Mouse (Mus musculus): ENCODE data around the gene Ccdc91.

Gene Ccdc91

DNA sequence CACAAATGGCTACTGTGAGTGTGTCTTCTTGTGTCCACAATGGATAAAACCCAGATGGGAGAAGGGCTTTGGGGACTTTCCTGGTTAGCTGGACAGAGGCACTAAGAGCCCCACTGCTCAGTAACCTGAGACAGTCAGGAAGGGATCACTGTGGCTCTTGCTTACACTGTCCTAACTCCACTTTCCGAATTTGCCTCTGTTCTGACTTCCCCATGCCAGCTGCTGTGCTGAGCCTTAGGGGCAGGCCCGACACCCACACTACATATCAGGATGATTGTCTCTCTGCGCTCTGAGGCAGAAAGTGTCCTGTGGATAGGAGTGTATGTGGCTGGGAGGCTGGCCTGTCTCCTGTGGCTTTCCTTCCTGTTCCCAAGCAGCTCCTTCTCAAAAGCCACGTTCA, 97.5 kb downstream of the Ccdc91 start:
- no peak for DNase-seq

DNA sequence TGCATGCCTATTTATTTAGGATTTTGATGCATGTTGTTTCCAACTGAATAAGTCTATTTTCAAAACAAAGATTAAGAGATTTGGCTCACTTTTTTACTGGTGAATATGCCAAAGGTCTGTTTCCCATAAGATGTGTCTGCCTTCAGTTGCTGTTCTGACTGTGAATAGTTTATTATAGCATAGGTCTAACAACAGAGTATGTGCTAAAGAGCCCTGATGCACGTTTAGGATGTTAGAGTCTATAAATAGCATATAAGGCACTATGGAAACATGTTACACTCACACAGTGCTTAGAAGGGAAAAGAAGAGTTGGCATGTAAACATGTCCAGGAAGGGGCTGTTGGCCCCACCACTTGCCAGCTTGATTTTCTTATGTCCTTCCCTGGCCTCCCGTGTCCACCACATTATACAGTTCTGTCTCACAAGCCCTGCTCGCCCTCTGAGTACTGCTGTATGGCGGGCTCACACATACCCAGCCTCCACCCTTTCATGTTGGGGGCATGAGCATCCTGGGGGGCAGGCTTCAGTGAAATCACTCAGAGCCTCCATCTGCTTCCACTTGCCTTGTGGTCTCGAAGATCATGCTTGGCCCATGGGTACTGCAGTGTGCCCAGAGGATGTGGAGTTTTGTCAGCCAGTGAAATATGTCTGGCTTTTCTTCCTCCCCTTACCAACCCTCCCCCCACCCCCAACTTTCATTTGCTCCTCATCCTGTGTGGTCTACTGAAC, 99.0 kb downstream of the Ccdc91 start:
- DNase-seq, result no peak

DNA sequence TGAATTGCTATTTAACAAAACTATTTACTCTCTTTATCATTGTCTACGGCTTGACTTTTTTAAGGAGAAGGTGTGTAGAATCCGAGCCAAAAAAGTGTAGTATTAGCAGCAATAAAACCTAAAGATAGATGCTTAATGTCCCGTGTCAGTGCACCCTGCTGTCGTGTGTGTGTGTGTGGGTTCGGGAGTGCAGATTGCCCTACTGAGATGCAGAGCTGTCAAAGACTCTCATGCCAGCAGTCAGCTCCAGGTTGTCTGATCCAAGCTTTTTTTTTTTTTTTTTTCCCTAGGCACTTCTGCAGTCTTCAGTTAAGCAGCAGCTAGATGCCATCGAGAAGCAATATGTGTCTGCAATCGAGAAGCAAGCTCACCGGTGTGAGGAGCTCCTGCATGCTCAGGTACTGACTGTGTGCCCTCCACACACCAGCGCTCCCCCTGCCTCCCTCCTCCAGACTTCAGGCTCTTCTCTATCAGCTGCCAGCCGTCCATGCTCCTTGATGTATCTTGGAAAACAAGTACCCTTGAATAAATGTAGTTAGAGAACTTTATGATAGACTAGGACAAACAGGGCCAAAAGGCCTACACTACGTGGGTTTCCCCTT, 99.7 kb downstream of the Ccdc91 start:
- no peak for DNase-seq

DNA sequence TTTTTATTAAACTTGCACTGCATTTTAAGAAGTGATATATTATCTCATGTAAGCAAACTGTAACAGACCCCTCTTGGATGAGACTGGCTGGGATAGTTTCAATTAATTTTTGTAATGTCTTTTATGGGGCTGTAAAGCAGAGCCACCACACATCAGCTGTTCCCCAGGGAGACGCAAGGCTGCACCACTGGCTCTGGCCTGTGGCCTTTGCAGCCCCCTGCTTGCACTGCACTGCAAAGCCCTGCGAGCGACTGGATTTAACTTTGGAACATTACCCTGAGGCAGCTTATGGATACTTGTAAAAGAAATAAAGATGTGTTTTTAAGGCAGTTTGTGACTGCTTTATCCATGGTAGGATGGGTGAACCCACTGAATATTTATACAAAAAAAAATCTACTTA, 112.0 kb downstream of the Ccdc91 start:
- DNase-seq, result no peak

GRCm38 (mm10) chr6:147606666-147607065, 131.0 kb downstream of the Ccdc91 start:
- DNase-seq, result no peak

DNA sequence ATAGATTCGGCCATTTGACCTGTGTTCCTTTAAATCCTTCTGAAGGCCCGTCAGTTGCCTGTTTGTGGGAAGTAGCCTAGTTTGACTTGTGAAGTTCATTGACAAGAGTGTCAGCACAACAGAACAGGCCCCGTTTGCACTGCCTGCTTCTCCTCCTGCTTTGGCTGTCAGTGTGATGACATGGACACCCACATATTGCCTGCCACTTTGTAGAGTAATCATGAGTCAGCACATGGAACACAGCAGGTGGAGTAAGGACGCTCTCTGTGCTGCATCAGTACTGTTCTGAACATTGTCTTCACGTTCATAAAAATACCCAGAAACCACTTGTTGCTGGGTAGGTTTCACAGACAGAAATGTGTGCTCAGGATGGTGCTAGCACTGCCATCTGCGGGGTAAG, 132.0 kb downstream of the Ccdc91 start:
- no peak for DNase-seq

- no peak for DNase-seq
Measured at GRCm38 (mm10) chr6:147615306-147615705, 139.7 kb downstream of the Ccdc91 start.

- no peak for DNase-seq
Measured at GRCm38 (mm10) chr6:147623142-147623541, 147.5 kb downstream of the Ccdc91 start.

GRCm38 (mm10) chr6:147636464-147636863, 160.8 kb downstream of the Ccdc91 start:
- DNase-seq, result no peak

- DNase-seq, result no peak
Measured at GRCm38 (mm10) chr6:147643875-147644274, 168.2 kb downstream of the Ccdc91 start.

DNA sequence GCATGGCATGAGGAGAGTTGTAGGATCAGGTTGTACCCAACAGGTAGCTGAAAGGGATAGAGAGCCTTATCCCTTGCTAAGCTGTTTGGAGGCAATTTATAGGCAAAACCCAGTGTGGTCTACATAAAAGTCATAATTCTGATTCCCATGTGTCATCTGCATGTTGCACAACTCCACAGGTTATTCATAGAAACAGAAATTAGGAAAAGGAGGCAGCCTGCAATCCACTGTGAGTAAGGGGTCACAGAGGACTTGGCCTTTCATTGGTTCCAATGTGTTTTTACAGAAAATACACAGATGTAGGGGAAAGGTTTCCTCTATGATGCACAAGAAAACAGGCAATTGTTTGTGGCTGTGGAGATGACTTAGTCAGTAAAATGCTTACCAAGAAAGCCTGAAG, 168.8 kb downstream of the Ccdc91 start:
- DNase-seq, result no peak

DNA sequence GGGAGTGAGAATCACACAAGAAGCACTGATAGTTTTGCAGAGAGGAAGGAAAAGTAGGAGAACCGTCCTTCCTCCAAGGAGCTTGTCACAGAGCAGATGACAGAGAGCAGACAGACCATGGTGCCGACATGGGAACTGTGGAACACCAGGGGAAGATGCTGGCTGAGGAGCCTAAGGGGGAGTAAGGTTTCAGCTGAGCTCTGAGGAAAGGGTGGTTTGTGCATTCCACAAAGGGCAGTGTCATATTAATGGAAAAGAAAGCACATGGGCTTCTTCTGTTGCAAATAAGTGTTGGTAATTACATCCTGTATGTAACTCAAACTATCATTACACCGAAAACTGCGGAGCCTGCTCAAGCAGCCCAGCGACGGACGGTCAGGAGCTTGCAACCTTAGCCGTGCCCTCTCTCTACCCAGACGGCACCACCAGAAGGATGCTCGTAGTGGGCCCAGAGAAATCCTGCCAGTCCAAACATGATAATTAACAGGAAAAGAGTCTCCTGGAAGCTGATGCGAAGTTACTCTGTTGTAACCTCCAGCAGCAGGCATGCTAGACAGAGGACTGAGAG, 170.9 kb downstream of the Ccdc91 start:
- no peak for DNase-seq

DNA sequence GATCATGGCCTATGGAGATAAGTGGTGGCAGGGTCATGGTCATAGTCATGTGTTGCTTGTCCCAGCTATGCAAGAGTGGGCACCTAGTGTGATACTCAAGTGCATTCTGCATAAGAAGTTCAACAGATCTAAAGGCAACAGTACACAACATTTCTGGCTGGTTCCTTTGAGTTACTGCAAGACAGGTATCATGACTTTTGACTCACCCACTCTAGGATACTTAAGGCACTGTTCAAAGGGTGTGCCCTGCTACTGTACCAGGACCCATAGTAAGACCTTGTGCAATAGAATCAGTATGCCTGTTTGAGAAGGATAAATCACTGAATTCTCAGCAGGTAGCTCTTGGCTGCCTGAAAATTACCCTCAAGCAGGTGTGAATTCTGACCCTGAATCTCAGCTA, 182.4 kb downstream of the Ccdc91 start:
- no peak for DNase-seq

GRCm38 (mm10) chr6:147660718-147661117, 185.1 kb downstream of the Ccdc91 start:
- DNase-seq, result no peak

DNA sequence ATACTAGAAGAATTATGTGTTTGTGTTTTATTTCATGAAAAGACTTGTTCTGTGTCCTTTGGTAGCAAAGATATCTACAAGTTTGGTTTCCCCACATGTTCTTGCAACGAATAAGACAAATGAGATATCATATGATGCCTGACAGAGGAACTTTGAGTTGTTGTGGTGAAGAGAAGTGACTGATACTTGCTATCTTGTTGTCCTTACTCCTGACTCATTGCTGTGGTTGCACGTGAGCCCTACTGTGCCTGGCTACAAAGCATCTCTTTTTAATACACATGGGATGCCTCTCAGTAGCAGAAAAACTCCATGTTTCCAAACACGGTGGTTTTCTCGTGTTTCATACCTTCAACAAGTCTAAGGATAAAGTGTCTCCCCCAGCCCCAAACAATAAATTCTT, 186.2 kb downstream of the Ccdc91 start:
- no peak for DNase-seq

DNA sequence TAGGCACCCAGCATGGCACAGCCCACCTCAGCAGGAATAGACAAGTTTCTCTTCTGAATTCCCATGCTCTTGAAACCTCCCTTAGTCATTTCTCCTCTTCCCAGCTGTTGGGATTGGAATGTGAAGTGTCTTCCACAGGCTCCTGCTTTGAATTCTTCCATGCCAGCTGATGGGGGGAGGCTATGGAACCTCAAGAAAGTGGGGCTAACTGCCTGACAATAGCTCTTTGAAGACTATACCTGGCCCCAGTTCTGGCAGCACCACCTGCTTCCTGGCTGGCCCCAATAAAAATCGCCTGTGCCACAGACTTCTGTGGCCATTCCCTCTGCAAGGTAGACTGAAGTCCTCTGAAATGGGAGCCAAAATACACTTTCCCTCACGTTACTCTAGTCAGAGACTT, 187.0 kb downstream of the Ccdc91 start:
- DNase-seq, result no peak

- peak; percentile 14 for DNase-seq
Measured at GRCm38 (mm10) chr6:147664339-147664738, 188.7 kb downstream of the Ccdc91 start.

GRCm38 (mm10) chr6:147671366-147671765, 195.7 kb downstream of the Ccdc91 start:
- no peak for DNase-seq

GRCm38 (mm10) chr6:147672481-147672880, 196.9 kb downstream of the Ccdc91 start:
- no peak for DNase-seq

DNA sequence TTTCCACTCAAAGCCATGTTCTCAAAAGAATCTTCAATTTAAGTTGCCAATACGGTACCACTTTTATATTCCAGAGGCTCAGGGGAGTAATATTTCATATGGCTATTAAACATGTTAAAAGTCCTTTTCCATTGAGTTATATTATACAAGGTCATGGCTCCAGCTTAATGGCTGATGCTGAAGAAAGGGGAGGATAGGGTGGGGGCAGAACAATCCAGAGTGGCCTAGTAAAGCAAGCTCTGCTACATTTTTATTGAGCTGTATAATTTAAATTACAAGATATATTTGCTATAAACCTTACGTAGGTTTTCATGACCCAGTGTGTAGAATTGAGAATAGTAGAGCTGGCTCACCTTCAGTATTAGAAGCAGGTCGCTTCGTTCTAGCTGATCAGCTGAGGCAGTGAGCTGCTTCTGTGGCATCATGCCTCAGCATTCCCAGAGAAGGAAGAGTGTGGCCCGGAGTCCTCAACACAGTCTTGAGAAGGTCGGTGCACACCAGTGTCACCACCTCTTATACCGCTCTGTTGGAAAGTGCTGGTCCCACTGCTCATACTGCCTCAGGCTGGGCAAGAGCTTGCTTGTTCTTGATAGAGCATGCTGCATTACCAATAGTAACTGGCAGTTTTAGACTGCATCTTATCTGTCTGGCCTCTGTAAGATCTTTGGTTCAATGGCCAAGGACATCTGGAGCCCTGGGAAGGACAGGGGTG, 199.6 kb downstream of the Ccdc91 start:
- no peak for DNase-seq

DNA sequence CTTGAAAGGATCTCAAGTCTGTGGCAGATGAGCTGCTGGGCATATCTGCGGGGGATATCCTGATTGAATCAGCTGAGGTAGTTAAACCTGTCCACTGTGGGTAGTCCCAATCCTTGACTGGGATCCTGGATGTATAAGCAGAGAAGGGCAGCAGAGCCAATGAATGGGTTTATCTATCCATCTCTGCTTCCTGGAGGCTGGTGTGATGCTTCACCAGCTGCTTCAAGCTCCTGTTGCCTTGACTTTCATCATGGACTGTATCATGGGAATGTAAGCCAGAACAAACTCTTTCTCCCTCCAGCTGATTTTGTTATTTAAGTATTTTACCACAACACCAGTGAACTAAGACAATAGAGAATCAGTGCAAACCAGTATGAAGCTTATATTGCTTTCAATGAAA, 200.6 kb downstream of the Ccdc91 start:
- DNase-seq, result no peak
